Comparison of ENCODE assay signal across 8 mouse cellular contexts in genomic region chr13:92751726-92752565, GRCm38 (mm10). TPM values are rescaled to one million over a fixed set of nuclear protein-coding genes. Genes with fewer than 3 reads are reported as not detected.
DNase-seq lines count a peak whose midpoint lies in the region; ATAC-seq and TF ChIP-seq lines count a peak whose summit lies in the region.

No protein-coding gene starts in this region.

- no peaks in the 10 kb centered on the region for H3K4me1 ChIP-seq in ES-E14 (ENCODE audit: control insufficient read depth in 2 of 2, insufficient read depth in 2 of 2, low read length in 2 of 2, poor library complexity in 1 of 2)
- peaks cover 17% of the 10 kb centered on the region for H3K4me1 ChIP-seq in forebrain, embryonic 10.5 days
- no peaks in the 10 kb centered on the region for H3K4me1 ChIP-seq in heart, postnatal 0 days (ENCODE audit: control insufficient read depth, insufficient read depth)

- H3K4me3 ChIP-seq in ES-E14 (ENCODE audit: insufficient read depth in 1 of 2, low read depth in 1 of 2, low read length in 2 of 2, poor library complexity in 1 of 2, severe bottlenecking in 1 of 2) = no peak overlapping the region
- no peak overlapping the region for H3K4me3 ChIP-seq in forebrain, embryonic 10.5 days
- H3K4me3 ChIP-seq in heart, postnatal 0 days (ENCODE audit: low read depth, low read length) = no peak overlapping the region

- WGBS in forebrain, embryonic 10.5 days = 68% methylated on average over 21 of the region's 21 CpGs
- 60% methylated on average over 21 of the region's 21 CpGs for WGBS in heart, postnatal 0 days
- WGBS in large intestine, adult 2 months = 61% methylated on average over 21 of the region's 21 CpGs

- peak; percentile 61 for DNase-seq in ES-E14 (ENCODE audit: low read depth, low spot score)
- peak; percentile 98 for DNase-seq in brain, embryonic 14.5 days (ENCODE audit: low read depth)
- peak; percentile 80 for DNase-seq in forebrain, embryonic 10.5 days (ENCODE audit: extremely low spot score, low spot score)
- peak; percentile 89 for DNase-seq in heart, postnatal 0 days (ENCODE audit: low spot score)
- peak; percentile 66 for DNase-seq in large intestine, adult 2 months (ENCODE audit: low read depth, low spot score)
- DNase-seq in lung, adult 18-20 months = peak; percentile 35 to 59
- peak; percentile 73 for DNase-seq in ovary, adult 18-20 months (ENCODE audit: low spot score)
- peak; percentile 84 to 92 for DNase-seq in urinary bladder, postnatal 4 days (ENCODE audit: low spot score in 2 of 2)

- no peaks in the 10 kb centered on the region for H3K36me3 ChIP-seq in ES-E14 (ENCODE audit: control insufficient read depth, insufficient read depth, low read length, poor library complexity, severe bottlenecking)
- no peaks in the 10 kb centered on the region for H3K36me3 ChIP-seq in forebrain, embryonic 10.5 days (replicated peaks)
- H3K36me3 ChIP-seq in heart, postnatal 0 days (replicated peaks; ENCODE audit: control insufficient read depth, insufficient read depth, low read length) = no peaks in the 10 kb centered on the region

- TF ChIP-seq CTCF in brain, embryonic 14.5 days (IDR thresholded peaks at IDR 0.05; ENCODE audit: borderline replicate concordance, extremely low read depth, insufficient read depth, insufficient read length) = peak; percentile 92
- TF ChIP-seq CTCF in heart, postnatal 0 days (IDR thresholded peaks at IDR 0.05; ENCODE audit: low read depth) = peak; percentile 90

- peak overlapping the region; percentile 46; the same call in 1 of the 2 replicates for H3K4me2 ChIP-seq in heart, postnatal 0 days (ENCODE audit: low read depth, low read length)

- in situ Hi-C loops in ES-E14 (cut with MboI; ENCODE audit: low sequenced_read_pairs in 2 of 2, unreplicated experiment in 2 of 2) = no loop called here

- ATAC-seq in heart, postnatal 0 days (ENCODE audit: insufficient read depth, low read depth) = peak; percentile 83

- no peak overlapping the region for H3K9ac ChIP-seq in ES-E14 (ENCODE audit: insufficient read depth, low read depth, low read length, poor library complexity, severe bottlenecking)
- no peak overlapping the region for H3K9ac ChIP-seq in heart, postnatal 0 days (replicated peaks; ENCODE audit: low read depth, low read length)

- no peak overlapping the region for H3K27ac ChIP-seq in ES-E14 (ENCODE audit: insufficient read depth, low read depth, low read length, poor library complexity, severe bottlenecking)
- H3K27ac ChIP-seq in forebrain, embryonic 10.5 days = peak overlapping the region; percentile 67
- peak overlapping the region; percentile 70 for H3K27ac ChIP-seq in heart, postnatal 0 days (ENCODE audit: low read depth)

- no peak for TF ChIP-seq EP300 in heart, postnatal 0 days (IDR thresholded peaks at IDR 0.05; ENCODE audit: low read depth)

- TF ChIP-seq POLR2A in brain, embryonic 14.5 days (IDR thresholded peaks at IDR 0.05; ENCODE audit: borderline replicate concordance, extremely low read depth, insufficient read depth, insufficient read length, poor library complexity, severe bottlenecking) = no peak

- H3K27me3 ChIP-seq in forebrain, embryonic 10.5 days (ENCODE audit: poor library complexity, severe bottlenecking) = no peaks in the 10 kb centered on the region
- no peaks in the 10 kb centered on the region for H3K27me3 ChIP-seq in heart, postnatal 0 days (ENCODE audit: control insufficient read depth, insufficient read depth, low read length)

- no peaks in the 10 kb centered on the region for H3K9me3 ChIP-seq in ES-E14 (ENCODE audit: control insufficient read depth, insufficient read depth, low read depth, low read length)
- H3K9me3 ChIP-seq in forebrain, embryonic 10.5 days = no peaks in the 10 kb centered on the region
- no peaks in the 10 kb centered on the region for H3K9me3 ChIP-seq in heart, postnatal 0 days (replicated peaks; ENCODE audit: control insufficient read depth, low read length)

TF ChIP-seq in ES-E14, 5 proteins besides CTCF, POLR2A, EP300 and RAD21:
- no peak for TF ChIP-seq ZNF384 (IDR thresholded peaks at IDR 0.05; ENCODE audit: low read depth, low read length)
- peak; percentile 33; the same call in 1 of the 2 replicates for TF ChIP-seq ZC3H11A (IDR thresholded peaks at IDR 0.05; ENCODE audit: borderline replicate concordance, low read depth, low read length)

RNA-seq across cellular contexts. Expression of gene Thbs4, which starts 42.7 kb away (rescaled TPM):
- 0.76 and 1.1 TPM in 2 replicates for total RNA-seq in ES-E14 (2012; rRNA removed)
- polyA plus RNA-seq in brain, embryonic 14.5 days (2012; rRNA removed) = 1.3 and 2.2 TPM in 2 replicates
- 2.3 and 2.8 TPM in 2 replicates for polyA plus RNA-seq in forebrain, embryonic 10.5 days (2016; fragmentation: Nextera tagmentation; extraction: Ambion mirVana)
- total RNA-seq in heart, postnatal 0 days (2014; rRNA removed; ENCODE audit: low replicate concordance) = 15.3 and 26.6 TPM in 2 replicates
- polyA plus RNA-seq in heart, postnatal 0 days (2015; fragmentation: Nextera tagmentation; extraction: Ambion mirVana) = 11.7 and 13.4 TPM in 2 replicates
- 1.8 and 2.9 TPM in 2 replicates for polyA plus RNA-seq in large intestine, adult 2 months (2012; rRNA removed)

Comparison
In these comparisons a context has a peak if more than half of its experiments do, and no peak if none do; other contexts are left out.
1. DNase-seq: peak in every context shown above with its lines; median percentile 98 in brain, embryonic 14.5 days; 89 in heart, postnatal 0 days; 88 in urinary bladder, postnatal 4 days; 80 in forebrain, embryonic 10.5 days; 73 in ovary, adult 18-20 months; 66 in large intestine, adult 2 months; 61 in ES-E14; 47 in lung, adult 18-20 months.